Mouse (Mus musculus) liver, embryonic 14.5 days (tissue): ENCODE measurements around the gene Zp1.

Experiments used
- CTCF ChIP-seq: IDR thresholded peaks from 2 replicates; pipeline ENCODE4 v1.5.1; 2016; ENCODE audit warnings: antibody characterized with exemption, low read depth, control low read depth
- EP300 ChIP-seq: IDR thresholded peaks from 2 replicates; pipeline ENCODE4 v1.6.1; 2016; ENCODE audit warnings: antibody characterized with exemption, low read depth

GRCm38 (mm10) chr19:10948416-10948815, 28.0 kb upstream of the Zp1 start:
- TF ChIP-seq CTCF (no peak), EP300 (no peak)
